Mouse (Mus musculus) gastrocnemius, postnatal 36 days (tissue): ENCODE measurements around the gene Adap1. TPM values are rescaled to one million over a fixed set of nuclear protein-coding genes. Genes with fewer than 3 reads are reported as not detected.

Experiments
- DNase-seq, 2 experiments: peaks; one replicate each; pipeline ENCODE4 v3.0.0; 2022
- intact Hi-C: fragments of 180-260 bp; cut with DNase I; formaldehyde crosslinking; loops from one replicate; pipeline ENCODE4 v1.15.1; 2025
- long read RNA-seq, 2 experiments: library from polyadenylated mRNA; stranded (forward); transcript quantifications; one replicate each; pipeline ENCODE4 v2.0.0; 2021
- total RNA-seq, 2 experiments: library from RNA; stranded (reverse); gene quantifications; 2 replicates each; pipeline ENCODE4 v1.2.3; 2021

Gene Adap1
- total RNA-seq, result 1 to 10 TPM; 1.6 to 1.7 TPM
- long read RNA-seq, experiment 1, partial matches to known transcripts, result 0 of 1 reads
- long read RNA-seq, experiment 1, other reads (novel, unspliced or antisense), result 1 of 1 reads
- long read RNA-seq, experiment 2, partial matches to known transcripts, result 0 of 3 reads
- long read RNA-seq, experiment 2, other reads (novel, unspliced or antisense), result 0 of 3 reads

- peak in 1 of 2 experiments; percentile 30 for DNase-seq
- intact Hi-C loops, result loop anchor here (2.0 to 10.0 kb wide), 2 partner anchors 45 to 141 kb away; no protein-coding TSS in a partner anchor
Measured at GRCm38 (mm10) chr5:139325395-139325966, at the start of gene Adap1. TSS of gene Adap1 (minus strand) at chr5:139325622.

GRCm38 (mm10) chr5:139374841-139375240 is 49.4 kb upstream of the Adap1 start:
- DNase-seq, result no peak
- intact Hi-C loops, result no loop called here

- no peak for DNase-seq
Measured at GRCm38 (mm10) chr5:139373889-139374444, 48.5 kb upstream of the Adap1 start.

GRCm38 (mm10) chr5:139373126-139373525 is 47.7 kb upstream of the Adap1 start:
- DNase-seq, result no peak
- intact Hi-C loops, result no loop called here

More at GRCm38 (mm10) chr5:139373889-139374444, 48.5 kb upstream of the Adap1 start:
- intact Hi-C loops, result no loop called here

- intact Hi-C loops, result no loop called here
- peak; percentile 85 to 86 for DNase-seq
Measured at GRCm38 (mm10) chr5:139371631-139372401, 46.4 kb upstream of the Adap1 start.

GRCm38 (mm10) chr5:139371118-139371517 is 45.7 kb upstream of the Adap1 start:
- intact Hi-C loops, result no loop called here
- no peak for DNase-seq

GRCm38 (mm10) chr5:139370336-139370735 is 44.9 kb upstream of the Adap1 start:
- intact Hi-C loops, result no loop called here
- no peak for DNase-seq

- intact Hi-C loops, result no loop called here
Measured at GRCm38 (mm10) chr5:139368638-139369320, 43.4 kb upstream of the Adap1 start.

GRCm38 (mm10) chr5:139367884-139368458 is 42.5 kb upstream of the Adap1 start:
- intact Hi-C loops, result no loop called here
- no peak for DNase-seq

More at GRCm38 (mm10) chr5:139368638-139369320, 43.4 kb upstream of the Adap1 start:
- DNase-seq, result no peak

GRCm38 (mm10) chr5:139366484-139366883 is 41.1 kb upstream of the Adap1 start:
- intact Hi-C loops, result no loop called here
- no peak for DNase-seq

GRCm38 (mm10) chr5:139365827-139366226 is 40.4 kb upstream of the Adap1 start:
- intact Hi-C loops, result loop anchor here (2.0 kb wide), 1 partner anchor 31 kb away; no protein-coding TSS in a partner anchor
- DNase-seq, result no peak

- DNase-seq, result no peak
- intact Hi-C loops, result loop anchor here (2.0 to 5.0 kb wide), 3 partner anchors 32 to 97 kb away; partner anchors contain the start of gene 3110082I17Rik
Measured at GRCm38 (mm10) chr5:139364911-139365571, 39.6 kb upstream of the Adap1 start.

- intact Hi-C loops, result loop anchor here (2.0 to 5.0 kb wide), 3 partner anchors 32 to 98 kb away; partner anchors contain the start of gene 3110082I17Rik
- peak; percentile 86 to 93 for DNase-seq
Measured at GRCm38 (mm10) chr5:139364260-139364910, 39.0 kb upstream of the Adap1 start.

GRCm38 (mm10) chr5:139363858-139364257 is 38.4 kb upstream of the Adap1 start:
- DNase-seq, result no peak
- intact Hi-C loops, result loop anchor here (2.0 to 5.0 kb wide), 4 partner anchors 33 to 141 kb away; partner anchors contain the start of gene 3110082I17Rik

GRCm38 (mm10) chr5:139359244-139359643 is 33.8 kb upstream of the Adap1 start:
- intact Hi-C loops, result no loop called here
- no peak for DNase-seq

- intact Hi-C loops, result no loop called here
- no peak for DNase-seq
Measured at GRCm38 (mm10) chr5:139358653-139359052, 33.2 kb upstream of the Adap1 start.

GRCm38 (mm10) chr5:139355235-139355772 is 29.9 kb upstream of the Adap1 start:
- peak; percentile 70 to 76 for DNase-seq
- intact Hi-C loops, result loop anchor here (1.0 kb wide), 1 partner anchor 23 kb away; no protein-coding TSS in a partner anchor

GRCm38 (mm10) chr5:139353946-139354345 is 28.5 kb upstream of the Adap1 start:
- DNase-seq, result no peak
- intact Hi-C loops, result no loop called here
